ENCODE assay signal across 30 mouse cellular contexts in the genomic region with DNA sequence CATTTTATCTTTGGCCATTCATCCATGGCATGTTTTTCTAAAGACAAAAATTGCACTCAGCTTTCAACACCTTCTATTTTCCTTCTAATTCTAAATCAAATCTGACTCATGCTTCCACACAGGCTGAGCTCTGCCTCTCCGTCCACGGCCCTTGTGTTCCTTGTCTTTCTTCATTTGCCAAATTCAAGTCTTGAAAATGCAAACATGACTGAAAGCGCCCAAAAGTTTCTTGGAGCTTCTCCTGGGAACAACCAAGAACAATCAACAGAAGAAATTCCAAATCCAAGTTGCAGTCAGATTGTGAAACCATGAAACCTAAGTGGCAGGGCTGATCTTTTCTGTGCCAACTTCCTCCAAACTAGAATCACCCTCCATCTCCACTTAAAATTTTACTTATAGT. TPM values are rescaled to one million over a fixed set of nuclear protein-coding genes. Genes with fewer than 3 reads are reported as not detected.
DNase-seq lines count a peak whose midpoint lies in the region; ATAC-seq and TF ChIP-seq lines count a peak whose summit lies in the region.
"Had no signal": no experiment of that assay in that cellular context is flagged by ENCODE, and none has a peak within 500 bp of the region (broad histone marks: within the 10 kb centered on the region; RNA-seq: fewer than 3 reads in every experiment).

No protein-coding gene starts in this region.

- ATAC-seq in lung, postnatal 0 days: peak; percentile 30; the same call in 1 of the 2 replicates
- ATAC-seq: intestine, postnatal 0 days; midbrain, embryonic 13.5 days had no signal

- TF ChIP-seq CTCF in lung, postnatal 0 days (IDR thresholded peaks at IDR 0.05): no peak

- no peak overlapping the region for H3K27ac ChIP-seq in lung, postnatal 0 days (ENCODE audit: low read length)
- H3K27ac ChIP-seq: gastrocnemius, adult 2 months; heart, embryonic 15.5 days; midbrain, embryonic 13.5 days had no signal

- TF ChIP-seq EP300 in lung, postnatal 0 days (IDR thresholded peaks at IDR 0.05): no peak

- H3K4me2 ChIP-seq in lung, postnatal 0 days (replicated peaks; ENCODE audit: low read depth, low read length): no peak overlapping the region
- H3K4me2 ChIP-seq: heart, embryonic 15.5 days; liver, embryonic 11.5 days; lung, embryonic 14.5 days; midbrain, embryonic 13.5 days had no signal

- peak; percentile 13 to 22 for DNase-seq in heart, adult 18-20 months
- no peak for DNase-seq in heart, adult 8-10 months (ENCODE audit: low spot score)
- peak; percentile 27 for DNase-seq in 3T3-L1 (ENCODE audit: low read depth, low spot score)
- DNase-seq in Muller cell, postnatal 12 days (ENCODE audit: inconsistent ontology term): peak; percentile 32
- peak; percentile 38 for DNase-seq in lung, postnatal 0 days (ENCODE audit: low spot score)
- DNase-seq in urinary bladder, postnatal 36 days (ENCODE audit: low spot score in 2 of 2): no peak
- DNase-seq in ovary, postnatal 14 days (ENCODE audit: low spot score): no peak
- DNase-seq in urinary bladder, adult 18-20 months (ENCODE audit: low spot score in 2 of 2): no peak
- DNase-seq: adrenal gland, adult 8-10 months; cerebellum, adult 8-10 months; gastrocnemius, adult 2 months; kidney, postnatal 25 days; layer of hippocampus, postnatal 36 days; lung, embryonic 14.5 days; right cerebral cortex, postnatal 14 days; spleen, adult 18-20 months had no signal

- H3K9me3 ChIP-seq in lung, postnatal 0 days (ENCODE audit: low read length): no peaks in the 10 kb centered on the region
- H3K9me3 ChIP-seq: heart, embryonic 15.5 days; midbrain, embryonic 13.5 days had no signal

- H3K9ac ChIP-seq in lung, postnatal 0 days (replicated peaks; ENCODE audit: low read depth): no peak overlapping the region
- H3K9ac ChIP-seq: heart, embryonic 15.5 days; lung, embryonic 14.5 days; midbrain, embryonic 13.5 days had no signal

- H3K4me3 ChIP-seq in lung, postnatal 0 days (ENCODE audit: low read depth, low read length): no peak overlapping the region
- H3K4me3 ChIP-seq: gastrocnemius, adult 2 months; heart, embryonic 15.5 days; midbrain, embryonic 13.5 days had no signal

- no peaks in the 10 kb centered on the region for H3K4me1 ChIP-seq in lung, postnatal 0 days (ENCODE audit: insufficient read depth, low read depth, low read length)
- H3K4me1 ChIP-seq: heart, embryonic 15.5 days; midbrain, embryonic 13.5 days had no signal

- WGBS in lung, postnatal 0 days: 51% methylated on average over 3 of the region's 3 CpGs

- no peaks in the 10 kb centered on the region for H3K36me3 ChIP-seq in lung, postnatal 0 days (ENCODE audit: insufficient read depth, low read length)
- H3K36me3 ChIP-seq: heart, embryonic 15.5 days; midbrain, embryonic 13.5 days had no signal

- H3K27me3 ChIP-seq in lung, postnatal 0 days (replicated peaks; ENCODE audit: insufficient read depth, low read length): no peaks in the 10 kb centered on the region
- H3K27me3 ChIP-seq: heart, embryonic 15.5 days; midbrain, embryonic 13.5 days had no signal

RNA-seq across cellular contexts. Expression of a gene that starts 13.4 kb away (rescaled TPM):
- total RNA-seq in heart, adult 18-20 months (2021): not detected
- total RNA-seq in heart, adult 8-10 months (2022): not detected
- polyA plus RNA-seq in lung, postnatal 0 days (2015; fragmentation: Nextera tagmentation; extraction: Ambion mirVana): not detected in 2 replicates
- total RNA-seq: gastrocnemius, adult 2 months; layer of hippocampus, adult 8-10 months; layer of hippocampus, postnatal 36 days; left cerebral cortex, postnatal 10 days; megakaryocyte, adult 5-6 weeks; monocyte, adult 5-6 weeks; neutrophil, adult 5-6 weeks had no signal
- polyA plus RNA-seq: forebrain, embryonic 11.5 days; gonadal fat pad, adult 2 months; heart, embryonic 15.5 days; hindbrain, embryonic 11.5 days; intestine, postnatal 0 days; kidney, embryonic 14.5 days; limb, embryonic 11.5 days; liver, embryonic 11.5 days; lung, embryonic 14.5 days; midbrain, embryonic 13.5 days had no signal

RNA-seq across cellular contexts. Expression of a gene that starts 19.7 kb away (rescaled TPM):
- total RNA-seq in heart, adult 18-20 months (2021): under 1 TPM in 1 of 2 experiments, not detected in 1; 0.12 TPM
- total RNA-seq in heart, adult 8-10 months (2022): not detected
- not detected in 2 replicates for polyA plus RNA-seq in lung, postnatal 0 days (2015; fragmentation: Nextera tagmentation; extraction: Ambion mirVana)
- total RNA-seq: gastrocnemius, adult 2 months; layer of hippocampus, adult 8-10 months; layer of hippocampus, postnatal 36 days; left cerebral cortex, postnatal 10 days; megakaryocyte, adult 5-6 weeks; monocyte, adult 5-6 weeks; neutrophil, adult 5-6 weeks had no signal
- polyA plus RNA-seq: forebrain, embryonic 11.5 days; heart, embryonic 15.5 days; hindbrain, embryonic 11.5 days; limb, embryonic 11.5 days; lung, embryonic 14.5 days; midbrain, embryonic 13.5 days had no signal

Comparison
In these comparisons a context has a peak if more than half of its experiments do, and no peak if none do; other contexts are left out.
1. DNase-seq: peak in heart, adult 18-20 months (2 of 2), 3T3-L1 (single experiment), Muller cell, postnatal 12 days (single experiment) and lung, postnatal 0 days (single experiment); none in heart, adult 8-10 months (single experiment), urinary bladder, postnatal 36 days (0 of 2), ovary, postnatal 14 days (single experiment) and urinary bladder, adult 18-20 months (0 of 2).